Mouse (Mus musculus) heart, embryonic 16.5 days (tissue): Measurements from ENCODE around the gene Gm30302. TPM values are rescaled to one million over a fixed set of nuclear protein-coding genes. Genes with fewer than 3 reads are reported as not detected.
"Not testable (repeated sequence)": the region's sequence is repeated elsewhere in the genome, so short reads cannot be mapped to it uniquely, and the experiment has no call there.

Experiments
- ATAC-seq: fragments of 200-750 bp; cut with Nextera tagmentation; replicated peaks from 2 replicates; pipeline ENCODE4 v1.8.0; 2017; ENCODE audit warnings: moderate number of reproducible peaks; ENCODE audit not compliant: insufficient read depth, low FRiP score; ENCODE audit errors: extremely low read depth
- H3K27ac ChIP-seq: fragments of 300-500 bp; sonication (generic); 2 replicates; pipeline ENCODE4 v1.5.1; 2014; ENCODE audit warnings: mild to moderate bottlenecking, low read length, control low read depth, moderate library complexity
- H3K27me3 ChIP-seq: fragments of 300-500 bp; sonication (generic); 2 replicates; pipeline ENCODE4 v1.6.1; 2014; ENCODE audit warnings: low read length, mixed read lengths; ENCODE audit not compliant: control insufficient read depth, insufficient read depth
- H3K36me3 ChIP-seq: fragments of 300-500 bp; sonication (generic); 2 replicates; pipeline ENCODE4 v1.6.1; 2014; ENCODE audit not compliant: control insufficient read depth, insufficient read depth
- H3K4me1 ChIP-seq: fragments of 300-500 bp; sonication (generic); 2 replicates; pipeline ENCODE4 v1.6.1; 2014; ENCODE audit warnings: low read length, mixed read lengths; ENCODE audit not compliant: control insufficient read depth, insufficient read depth
- H3K4me2 ChIP-seq: fragments of 300-500 bp; sonication (generic); 2 replicates; pipeline ENCODE4 v1.6.1; 2014; ENCODE audit warnings: low read depth, mild to moderate bottlenecking, control low read depth, low read length
- H3K4me3 ChIP-seq: fragments of 300-500 bp; sonication (generic); 2 replicates; pipeline ENCODE4 v1.5.1; 2014; ENCODE audit warnings: mild to moderate bottlenecking, control low read depth, low read length
- H3K9ac ChIP-seq: fragments of 300-500 bp; sonication (generic); 2 replicates; pipeline ENCODE4 v1.6.1; 2014; ENCODE audit warnings: low read length, control low read depth
- H3K9me3 ChIP-seq: fragments of 300-500 bp; sonication (generic); replicated peaks from 2 replicates; pipeline ENCODE4 v1.6.1; 2016; ENCODE audit warnings: low read length; ENCODE audit not compliant: control insufficient read depth
- WGBS: fragments of 180-500 bp; shearing (Covaris S2); extraction: QIAGEN DNeasy Blood & Tissue Kit; methylation state at CpG from one replicate; pipeline ENCODE4 v1.1.7; 2014; 5-methylcytosine and 5-hydroxymethylcytosine counted together
- polyA plus RNA-seq: library from polyadenylated mRNA; unstranded; fragments of >200 nt; fragmentation: Nextera tagmentation; extraction: Ambion mirVana; gene quantifications from 2 replicates; pipeline ENCODE4 v1.2.1, GENCODE M21; 2015

The Gm30302 gene
- polyA plus RNA-seq, 1 experiment from 2014 or later = not detected

- Histone ChIP-seq H3K4me3 (no peak overlapping the region), H3K9ac (no peak overlapping the region), H3K36me3 (no peaks in the 10 kb centered on the region), H3K27me3 (no peaks in the 10 kb centered on the region), H3K27ac (no peak overlapping the region), H3K9me3 (no peaks in the 10 kb centered on the region), H3K4me1 (no peaks in the 10 kb centered on the region), H3K4me2 (no peak overlapping the region)
- 59% methylated on average over 1 of the region's 1 CpGs for WGBS
- no peak for ATAC-seq
Measured at GRCm38 (mm10) chr13:49807146-49807545, 8.3 kb upstream of the Gm30302 start.

DNA sequence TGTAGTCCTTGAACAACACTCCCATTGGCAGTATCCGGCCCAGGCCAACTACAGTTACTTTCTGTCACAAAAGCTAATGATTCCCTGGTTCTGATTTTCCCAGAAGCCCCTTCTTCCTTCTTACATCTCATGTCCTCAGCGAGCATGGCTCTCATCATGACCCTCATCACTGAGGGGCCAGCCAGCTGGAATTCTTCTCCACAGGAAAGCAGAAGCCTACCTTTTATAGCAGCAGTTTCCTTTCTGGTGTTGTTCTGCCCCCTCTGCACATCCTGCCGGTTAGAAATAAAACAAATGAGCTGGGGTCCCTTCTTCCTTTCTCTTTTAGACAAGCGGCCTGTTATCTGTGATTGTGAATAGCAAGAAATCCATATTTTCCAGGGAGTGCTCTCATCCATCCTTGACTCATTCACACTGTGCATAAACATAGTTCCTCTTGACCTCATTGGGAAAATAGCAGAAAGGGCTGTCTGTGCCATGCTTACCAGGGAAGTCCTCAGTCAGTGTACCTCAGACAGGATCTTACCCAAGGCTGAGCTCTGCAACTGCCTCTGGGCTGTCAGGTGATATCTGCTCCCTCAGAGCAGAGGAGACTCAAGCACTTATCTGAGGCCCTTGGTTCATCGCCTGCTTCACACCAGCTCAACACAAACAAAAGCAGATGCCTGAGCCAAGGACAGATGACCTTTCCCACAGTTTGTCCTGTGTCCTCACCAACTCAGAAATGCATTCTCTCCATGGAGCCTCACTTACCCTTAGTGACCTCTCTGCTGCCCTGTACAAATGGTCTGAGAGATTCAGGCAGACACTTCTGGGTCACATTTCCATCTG, 10.0 kb downstream of the Gm30302 start:
- Histone ChIP-seq H3K4me2 (no peak overlapping the region), H3K4me1 (peaks cover 9% of the 10 kb centered on the region), H3K9ac (no peak overlapping the region), H3K27ac (peak overlapping the region; percentile 58), H3K4me3 (no peak overlapping the region), H3K9me3 (no peaks in the 10 kb centered on the region), H3K27me3 (no peaks in the 10 kb centered on the region), H3K36me3 (no peaks in the 10 kb centered on the region)
- ATAC-seq = peak; percentile 70
- WGBS = 23% methylated on average over 5 of the region's 5 CpGs

- no peak overlapping the region for H3K9ac ChIP-seq
- H3K4me3 ChIP-seq = no peak overlapping the region
- H3K4me1 ChIP-seq = peaks cover 4% of the 10 kb centered on the region
- 75% methylated on average over 3 of the region's 3 CpGs for WGBS
- H3K27ac ChIP-seq = no peak overlapping the region
- H3K4me2 ChIP-seq = no peak overlapping the region
- H3K36me3 ChIP-seq = no peaks in the 10 kb centered on the region
- ATAC-seq = no peak
- no peaks in the 10 kb centered on the region for H3K9me3 ChIP-seq
- no peaks in the 10 kb centered on the region for H3K27me3 ChIP-seq
Measured at GRCm38 (mm10) chr13:49783899-49784298, 14.9 kb downstream of the Gm30302 start.

- not testable (repeated sequence) for H3K27me3 ChIP-seq, ATAC-seq, H3K4me1 ChIP-seq, H3K4me2 ChIP-seq, H3K4me3 ChIP-seq, H3K27ac ChIP-seq, H3K9ac ChIP-seq, H3K9me3 ChIP-seq, H3K36me3 ChIP-seq
Measured at GRCm38 (mm10) chr13:49771536-49771935, 27.3 kb downstream of the Gm30302 start.

DNA sequence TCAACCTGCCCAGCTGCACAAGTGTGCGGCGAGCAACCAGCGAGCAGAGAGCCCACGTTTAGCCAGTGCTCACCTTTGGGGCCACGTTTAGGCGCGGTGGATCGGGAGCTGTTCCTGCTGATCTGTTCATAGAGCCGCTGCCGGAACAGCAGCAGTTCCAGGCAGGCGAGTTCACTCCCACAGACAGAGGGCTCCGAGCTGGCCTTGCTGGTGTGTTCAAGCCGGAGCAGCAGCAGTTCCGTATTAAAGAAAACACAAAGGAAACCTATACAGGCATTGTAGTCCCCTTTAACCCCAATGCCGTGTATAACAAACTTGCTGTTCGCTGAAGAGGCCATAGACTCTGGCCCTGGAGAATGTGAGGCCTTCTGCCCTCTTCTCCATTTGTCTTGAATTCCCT, 29.7 kb downstream of the Gm30302 start:
- 79% methylated on average over 16 of the region's 16 CpGs for WGBS
- H3K27ac ChIP-seq = no peak overlapping the region
- no peak overlapping the region for H3K9ac ChIP-seq
- H3K36me3 ChIP-seq = no peaks in the 10 kb centered on the region
- H3K27me3 ChIP-seq = no peaks in the 10 kb centered on the region
- H3K4me2 ChIP-seq = no peak overlapping the region
- no peaks in the 10 kb centered on the region for H3K4me1 ChIP-seq
- ATAC-seq = no peak
- H3K4me3 ChIP-seq = no peak overlapping the region
- no peaks in the 10 kb centered on the region for H3K9me3 ChIP-seq

DNA sequence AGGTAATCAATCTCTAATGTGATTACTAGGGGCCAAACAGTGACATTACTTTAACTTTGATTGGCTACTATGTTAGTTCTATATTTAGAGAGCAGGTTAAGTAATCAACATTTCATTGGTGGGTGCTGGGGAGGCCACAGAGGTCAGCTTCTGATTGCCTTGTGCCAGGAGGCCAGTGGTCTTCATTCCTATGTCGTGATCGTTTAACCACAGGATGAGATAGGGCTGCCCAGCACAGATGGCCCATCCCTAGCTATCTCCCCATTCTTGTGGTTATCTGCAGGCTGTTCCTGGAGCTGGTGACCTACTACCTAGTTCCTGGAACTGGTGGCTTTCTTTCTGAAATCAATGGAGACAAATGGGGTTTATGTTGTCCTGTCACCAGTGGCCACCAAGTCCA, 30.8 kb downstream of the Gm30302 start:
- H3K4me3 ChIP-seq = no peak overlapping the region
- H3K27me3 ChIP-seq = no peaks in the 10 kb centered on the region
- H3K36me3 ChIP-seq = no peaks in the 10 kb centered on the region
- ATAC-seq = no peak
- 26% methylated on average over 2 of the region's 2 CpGs for WGBS
- H3K9ac ChIP-seq = no peak overlapping the region
- H3K9me3 ChIP-seq = no peaks in the 10 kb centered on the region
- H3K27ac ChIP-seq = no peak overlapping the region
- no peak overlapping the region for H3K4me2 ChIP-seq
- no peaks in the 10 kb centered on the region for H3K4me1 ChIP-seq

DNA sequence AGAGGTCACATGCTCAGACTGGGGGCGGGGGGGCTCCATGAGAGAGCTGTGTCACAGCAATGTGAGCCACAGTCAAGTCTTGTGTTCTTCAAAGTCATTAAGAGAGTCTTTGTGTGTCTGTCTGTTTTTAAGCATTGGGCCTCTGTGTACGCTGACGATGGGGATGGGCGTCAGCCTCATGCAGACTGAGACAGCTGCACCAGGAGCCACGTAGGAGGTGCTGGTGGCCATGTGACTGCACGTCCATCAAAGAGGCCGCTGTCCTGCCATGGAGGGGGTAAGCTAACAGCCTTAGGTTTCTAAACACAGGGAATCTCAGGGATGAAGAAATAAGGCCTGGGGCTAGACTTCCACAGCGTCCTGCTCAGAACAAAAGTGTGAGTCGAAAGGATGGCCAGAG, 32.5 kb downstream of the Gm30302 start:
- H3K4me2 ChIP-seq = no peak overlapping the region
- no peaks in the 10 kb centered on the region for H3K27me3 ChIP-seq
- H3K9ac ChIP-seq = no peak overlapping the region
- H3K4me1 ChIP-seq = no peaks in the 10 kb centered on the region
- WGBS = 61% methylated on average over 9 of the region's 9 CpGs
- no peaks in the 10 kb centered on the region for H3K36me3 ChIP-seq
- no peaks in the 10 kb centered on the region for H3K9me3 ChIP-seq
- no peak overlapping the region for H3K27ac ChIP-seq
- no peak overlapping the region for H3K4me3 ChIP-seq
- no peak for ATAC-seq

- 85% methylated on average over 8 of the region's 8 CpGs for WGBS
- ATAC-seq = no peak
- Histone ChIP-seq H3K36me3 (no peaks in the 10 kb centered on the region), H3K27ac (no peak overlapping the region), H3K4me1 (no peaks in the 10 kb centered on the region), H3K9ac (no peak overlapping the region), H3K4me3 (no peak overlapping the region), H3K27me3 (no peaks in the 10 kb centered on the region), H3K4me2 (no peak overlapping the region), H3K9me3 (no peaks in the 10 kb centered on the region)
Measured at GRCm38 (mm10) chr13:49765306-49765705, 33.5 kb downstream of the Gm30302 start.

DNA sequence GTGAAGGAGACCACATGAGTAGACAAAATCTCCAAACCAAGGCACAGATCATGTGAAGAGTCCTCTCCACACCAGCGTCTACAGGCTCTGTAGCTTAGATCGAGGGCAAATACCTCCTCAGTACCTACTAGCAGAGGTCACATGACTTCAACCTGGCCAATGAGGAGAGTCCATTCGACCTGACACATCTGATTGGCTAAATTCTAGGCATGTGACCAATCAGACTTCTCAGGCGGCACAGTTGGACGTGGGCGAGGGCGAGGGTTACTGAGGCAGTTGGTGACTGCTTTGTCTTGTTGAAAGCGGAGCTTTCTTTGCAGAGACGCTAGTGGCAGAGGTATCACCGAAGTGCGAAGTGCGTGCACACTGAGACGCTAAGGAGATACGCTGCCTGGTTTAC, 36.6 kb downstream of the Gm30302 start:
- Histone ChIP-seq H3K4me2 (no peak overlapping the region), H3K36me3 (no peaks in the 10 kb centered on the region), H3K4me1 (no peaks in the 10 kb centered on the region), H3K9ac (no peak overlapping the region), H3K27me3 (no peaks in the 10 kb centered on the region), H3K4me3 (no peak overlapping the region), H3K9me3 (no peaks in the 10 kb centered on the region), H3K27ac (no peak overlapping the region)
- ATAC-seq = no peak
- 87% methylated on average over 14 of the region's 14 CpGs for WGBS
